Mouse (Mus musculus): ENCODE measurements around the gene Sugp2. TPM values are rescaled to one million over a fixed set of nuclear protein-coding genes. Genes with fewer than 3 reads are reported as not detected.

Gene Sugp2
- polyA plus RNA-seq (2014; fragmentation: Illumina TruSeq; extraction: RNeasy Lipid Tissue Mini Kit (QIAGEN cat#74804); ENCODE audit: low read depth, low replicate concordance), result 5.9 TPM

DNA sequence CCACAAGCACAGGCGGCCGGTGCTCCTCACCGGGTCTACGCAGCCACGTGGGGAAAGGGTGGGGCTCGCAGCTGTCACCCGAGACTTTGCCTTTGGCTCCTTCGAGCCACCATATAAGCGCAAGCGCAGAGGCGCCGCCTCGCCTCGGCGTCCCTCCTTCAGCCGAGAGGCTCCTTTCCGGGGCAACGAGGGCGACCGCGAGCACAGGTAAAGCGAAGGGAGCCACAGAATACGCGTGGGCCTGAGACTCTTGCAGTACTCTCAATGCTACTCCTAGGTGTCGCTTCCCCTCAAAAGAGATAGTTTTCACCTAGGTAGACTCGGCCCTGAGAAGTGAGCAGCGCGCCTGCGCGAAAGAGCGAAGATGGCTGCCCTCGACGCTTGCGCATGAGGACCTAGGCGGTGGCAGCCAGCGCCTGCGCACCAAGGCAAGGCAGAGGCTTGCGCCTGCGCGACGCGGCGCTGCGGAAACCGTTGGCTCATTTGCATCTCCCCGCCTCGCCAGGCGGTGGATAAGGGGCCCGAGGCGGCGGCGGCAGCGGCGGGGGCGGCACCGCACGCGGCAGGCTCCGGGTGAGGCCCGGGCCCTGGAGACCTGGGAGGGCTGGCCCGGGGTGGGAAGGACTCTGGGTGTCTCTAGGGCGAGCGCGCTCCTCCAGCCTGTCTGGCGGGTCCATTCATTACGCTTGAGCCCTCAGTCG, at the start of gene Sugp2, which contains the start of gene Armc6:
Gene Sugp2, plus strand, starts transcription at position 147 of the 701 bp plus-strand sequence.
Gene Armc6, minus strand, starts transcription at position 387 of the 701 bp plus-strand sequence.

DNA sequence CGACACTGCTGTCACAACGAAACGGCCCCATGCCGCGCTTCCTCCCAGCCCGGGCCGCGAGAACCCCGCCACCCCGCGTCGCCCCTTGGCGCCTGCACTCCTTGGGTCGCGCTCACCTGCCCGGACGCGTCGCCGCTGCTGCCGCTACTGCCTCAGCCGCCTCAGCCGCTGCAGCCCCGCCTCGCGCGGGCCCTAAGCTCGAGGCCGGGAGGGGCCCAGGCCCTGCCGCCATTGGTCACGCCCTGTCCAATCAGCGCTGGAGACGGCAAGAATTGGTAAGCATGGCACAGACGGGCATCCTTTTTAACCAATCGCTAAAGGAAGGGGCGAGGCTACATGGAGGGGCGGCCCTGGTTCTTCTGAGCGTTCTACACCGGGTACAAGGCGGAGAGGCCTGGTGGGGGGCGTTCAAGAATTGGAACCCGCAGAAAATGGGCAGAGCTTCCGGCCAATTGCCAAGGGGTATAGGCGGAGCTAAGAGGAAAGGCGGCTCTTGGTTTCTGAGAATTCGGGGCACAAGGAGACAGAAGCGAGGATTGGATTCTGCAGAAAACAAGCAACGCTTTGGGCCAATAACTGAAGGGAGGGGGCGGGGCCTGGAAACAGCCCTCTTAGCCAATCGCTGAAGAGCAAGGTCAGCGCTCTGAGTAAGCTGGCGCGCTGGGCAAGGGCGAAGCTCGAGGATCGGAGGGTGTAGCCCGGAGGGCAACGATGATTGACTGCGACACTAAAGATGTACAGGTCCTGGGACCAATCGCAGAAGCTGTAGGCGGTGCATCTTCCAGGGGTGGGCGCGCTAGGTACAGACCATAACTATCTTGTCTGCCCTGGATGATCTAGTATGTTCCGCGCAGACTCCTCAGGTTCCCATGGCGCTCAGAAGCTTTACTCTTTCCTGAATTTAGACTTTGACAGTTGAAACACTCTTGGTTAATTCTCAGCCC, 21.6 kb upstream of the Sugp2 start, which contains the start of gene Slc25a42:
Gene Slc25a42, minus strand, starts transcription at position 194 of the 944 bp plus-strand sequence.

DNA sequence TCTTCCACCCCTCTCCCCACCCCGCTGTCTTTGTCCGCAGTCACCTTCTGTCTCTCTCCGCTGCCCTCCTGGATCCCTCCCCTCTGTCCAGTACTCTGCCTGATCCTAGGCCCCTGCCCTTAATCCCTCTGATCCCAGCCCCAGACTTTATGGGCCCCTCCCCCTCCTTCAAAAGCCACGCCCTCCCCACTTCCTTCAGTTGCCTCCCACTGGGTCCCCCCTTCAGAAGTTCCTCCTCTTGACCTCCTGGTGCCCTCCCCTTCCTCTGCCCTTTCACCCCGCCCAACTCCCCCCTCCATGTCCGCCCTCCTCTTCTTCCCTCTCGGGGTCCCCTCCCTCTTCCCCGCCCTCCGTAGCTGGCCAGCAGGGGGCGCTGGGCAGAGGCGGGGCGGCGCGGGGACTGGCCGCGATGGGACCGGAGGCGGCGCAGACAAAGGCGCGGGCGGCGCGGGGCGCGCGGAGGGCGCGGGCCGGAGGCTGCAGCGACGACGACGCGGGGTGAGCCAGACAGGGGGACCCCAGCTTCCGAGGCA, 48.6 kb downstream of the Sugp2 start, which contains the start of gene Homer3:
Gene Homer3, plus strand, starts transcription at position 225 of the 533 bp plus-strand sequence.

DNA sequence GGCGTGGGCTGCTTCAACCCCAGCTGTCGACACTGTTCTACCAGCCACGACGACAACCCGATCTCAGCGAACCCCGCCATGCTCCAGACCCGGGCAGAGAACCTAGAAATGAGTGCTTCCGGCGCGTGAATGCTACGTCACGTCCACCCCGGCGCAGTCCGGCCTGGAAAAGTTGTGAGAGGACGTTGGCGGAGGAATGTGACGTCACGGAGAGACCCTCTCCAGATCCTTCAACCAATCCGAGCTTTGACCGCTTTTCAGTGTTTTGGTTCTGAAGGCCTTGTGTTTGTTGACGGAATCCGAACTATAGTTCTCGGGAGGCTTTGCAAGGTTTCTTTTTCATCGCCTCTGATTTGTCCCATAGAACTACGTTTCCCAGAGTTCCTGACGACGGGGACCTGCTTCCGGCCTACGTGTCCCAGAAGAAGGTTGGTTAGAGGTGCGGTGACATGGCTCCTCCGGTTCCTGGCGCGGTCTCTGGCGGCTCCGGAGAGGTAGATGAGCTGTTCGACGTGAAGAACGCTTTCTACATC, 68.4 kb downstream of the Sugp2 start, which contains the start of the genes Ddx49 and Cope:
Gene Ddx49, minus strand, starts transcription at position 132 of the 533 bp plus-strand sequence.
Gene Cope, plus strand, starts transcription at position 161 of the 533 bp plus-strand sequence.

DNA sequence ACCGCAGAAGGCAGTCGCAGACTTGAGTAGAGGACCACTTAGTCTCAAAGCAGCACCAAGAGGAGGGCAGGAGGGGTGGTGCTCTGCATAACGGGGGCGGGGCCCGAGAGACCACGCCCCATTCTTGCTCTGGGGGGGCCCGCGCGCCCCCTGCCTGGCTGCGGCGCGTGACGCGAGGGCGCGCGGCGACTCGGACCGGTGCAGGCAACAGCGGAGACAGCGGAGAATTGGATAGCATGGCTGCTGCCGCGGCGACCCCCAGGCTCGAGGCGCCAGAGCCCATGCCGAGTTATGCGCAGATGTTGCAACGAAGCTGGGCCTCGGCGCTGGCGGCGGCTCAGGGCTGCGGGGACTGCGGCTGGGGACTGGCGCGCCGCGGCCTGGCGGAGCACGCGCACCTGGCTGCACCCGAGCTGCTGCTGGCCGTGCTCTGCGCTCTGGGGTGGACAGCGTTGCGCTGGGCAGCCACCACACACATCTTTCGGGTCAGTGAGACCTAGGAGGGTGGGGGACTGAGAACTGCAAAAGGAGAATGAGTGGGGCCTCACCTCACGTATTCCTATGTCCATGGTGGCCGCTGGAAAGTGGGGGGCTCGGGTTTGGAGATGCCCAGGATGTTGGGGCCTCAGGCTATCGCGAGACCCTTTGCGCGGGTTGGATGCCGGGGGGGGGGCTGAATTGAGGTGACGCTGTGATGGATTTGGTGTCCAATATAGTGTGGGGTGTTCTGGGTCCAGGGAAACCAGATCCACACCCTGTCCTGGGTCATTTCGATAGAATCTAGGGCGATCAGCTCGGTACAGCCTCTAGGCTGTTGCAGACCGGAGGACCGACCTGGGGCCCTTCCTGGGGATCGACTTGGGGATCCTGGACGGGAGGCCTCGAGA, 81.8 kb downstream of the Sugp2 start, which contains the start of gene Cers1:
Gene Cers1, plus strand, starts transcription at position 152 of the 887 bp plus-strand sequence.

DNA sequence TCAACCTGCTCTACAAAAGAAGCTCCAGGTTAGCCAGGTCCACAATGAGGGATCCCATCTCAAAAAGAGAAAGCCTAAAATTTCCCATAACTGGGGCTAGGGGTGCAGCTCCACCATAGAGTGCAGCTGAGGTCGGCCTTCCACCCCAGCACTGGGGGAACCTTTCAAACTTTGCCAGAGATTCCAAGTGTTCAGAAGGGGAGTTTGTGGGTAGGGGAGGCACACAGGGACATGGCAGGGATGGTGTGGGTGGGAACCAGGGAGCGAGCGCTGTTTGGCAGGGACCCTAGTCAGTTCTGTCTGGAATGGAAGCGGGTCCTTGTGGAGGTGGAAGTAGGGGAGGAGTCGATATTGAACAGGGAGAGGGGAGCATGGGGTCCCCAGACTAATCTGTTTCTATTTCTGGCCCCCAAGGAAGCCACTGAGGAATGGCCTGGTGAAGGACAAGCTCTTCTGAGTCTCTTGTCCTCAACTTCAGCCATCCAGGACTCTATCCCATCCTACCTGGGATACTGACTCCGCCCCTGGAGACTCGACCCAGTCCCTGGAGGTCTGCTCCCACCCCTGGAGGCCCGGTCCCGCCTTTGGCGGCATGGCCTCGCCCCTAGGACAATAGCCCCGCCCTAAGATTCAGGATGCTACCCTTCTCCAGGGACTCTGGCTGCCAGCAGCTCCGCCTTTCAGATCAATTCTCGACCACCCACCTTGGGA, 95.3 kb downstream of the Sugp2 start, which contains the start of gene Gdf1:
Gene Gdf1, plus strand, starts transcription at position 694 of the 711 bp plus-strand sequence.

Other genes with a start within 250 kb of the Sugp2 start
- gene Gatad2a, start 237.8 kb upstream of the Sugp2 start, polyA plus RNA-seq (2014; fragmentation: Illumina TruSeq; extraction: RNeasy Lipid Tissue Mini Kit (QIAGEN cat#74804); ENCODE audit: low read depth, low replicate concordance), result 12.7 TPM
- 10.1 TPM for gene Mau2, start 191.5 kb upstream of the Sugp2 start, polyA plus RNA-seq (2014; fragmentation: Illumina TruSeq; extraction: RNeasy Lipid Tissue Mini Kit (QIAGEN cat#74804); ENCODE audit: low read depth, low replicate concordance)
- 6.7 TPM for gene Sugp1, start 191.4 kb upstream of the Sugp2 start, polyA plus RNA-seq (2014; fragmentation: Illumina TruSeq; extraction: RNeasy Lipid Tissue Mini Kit (QIAGEN cat#74804); ENCODE audit: low read depth, low replicate concordance)
- not detected for gene Tm6sf2, start 161.3 kb upstream of the Sugp2 start, polyA plus RNA-seq (2014; fragmentation: Illumina TruSeq; extraction: RNeasy Lipid Tissue Mini Kit (QIAGEN cat#74804); ENCODE audit: low read depth, low replicate concordance)
- gene Hapln4, start 150.8 kb upstream of the Sugp2 start, polyA plus RNA-seq (2014; fragmentation: Illumina TruSeq; extraction: RNeasy Lipid Tissue Mini Kit (QIAGEN cat#74804); ENCODE audit: low read depth, low replicate concordance), result not detected
- not detected for gene Ncan, start 113.4 kb upstream of the Sugp2 start, polyA plus RNA-seq (2014; fragmentation: Illumina TruSeq; extraction: RNeasy Lipid Tissue Mini Kit (QIAGEN cat#74804); ENCODE audit: low read depth, low replicate concordance)
- gene Nr2c2ap, start 102.9 kb upstream of the Sugp2 start, polyA plus RNA-seq (2014; fragmentation: Illumina TruSeq; extraction: RNeasy Lipid Tissue Mini Kit (QIAGEN cat#74804); ENCODE audit: low read depth, low replicate concordance), result 1.6 TPM
- gene Rfxank, start 95.1 kb upstream of the Sugp2 start, polyA plus RNA-seq (2014; fragmentation: Illumina TruSeq; extraction: RNeasy Lipid Tissue Mini Kit (QIAGEN cat#74804); ENCODE audit: low read depth, low replicate concordance), result 0.52 TPM
- gene Borcs8, start 94.7 kb upstream of the Sugp2 start, polyA plus RNA-seq (2014; fragmentation: Illumina TruSeq; extraction: RNeasy Lipid Tissue Mini Kit (QIAGEN cat#74804); ENCODE audit: low read depth, low replicate concordance), result 11.1 TPM
- gene Mef2b, start 94.5 kb upstream of the Sugp2 start, polyA plus RNA-seq (2014; fragmentation: Illumina TruSeq; extraction: RNeasy Lipid Tissue Mini Kit (QIAGEN cat#74804); ENCODE audit: low read depth, low replicate concordance), result not detected
- 7.5 TPM for gene Tmem161a, start 61.9 kb upstream of the Sugp2 start, polyA plus RNA-seq (2014; fragmentation: Illumina TruSeq; extraction: RNeasy Lipid Tissue Mini Kit (QIAGEN cat#74804); ENCODE audit: low read depth, low replicate concordance)
- gene Slc25a42, start 21.9 kb upstream of the Sugp2 start, polyA plus RNA-seq (2014; fragmentation: Illumina TruSeq; extraction: RNeasy Lipid Tissue Mini Kit (QIAGEN cat#74804); ENCODE audit: low read depth, low replicate concordance), result 3.5 TPM
- gene Armc6, start 240 bp downstream of the Sugp2 start, polyA plus RNA-seq (2014; fragmentation: Illumina TruSeq; extraction: RNeasy Lipid Tissue Mini Kit (QIAGEN cat#74804); ENCODE audit: low read depth, low replicate concordance), result 0.29 TPM
- not detected for gene Homer3, start 48.6 kb downstream of the Sugp2 start, polyA plus RNA-seq (2014; fragmentation: Illumina TruSeq; extraction: RNeasy Lipid Tissue Mini Kit (QIAGEN cat#74804); ENCODE audit: low read depth, low replicate concordance)
- gene Ddx49, start 68.3 kb downstream of the Sugp2 start, polyA plus RNA-seq (2014; fragmentation: Illumina TruSeq; extraction: RNeasy Lipid Tissue Mini Kit (QIAGEN cat#74804); ENCODE audit: low read depth, low replicate concordance), result 4.1 TPM
- 0.82 TPM for gene Cope, start 68.3 kb downstream of the Sugp2 start, polyA plus RNA-seq (2014; fragmentation: Illumina TruSeq; extraction: RNeasy Lipid Tissue Mini Kit (QIAGEN cat#74804); ENCODE audit: low read depth, low replicate concordance)
- gene Cers1, start 81.5 kb downstream of the Sugp2 start, polyA plus RNA-seq (2014; fragmentation: Illumina TruSeq; extraction: RNeasy Lipid Tissue Mini Kit (QIAGEN cat#74804); ENCODE audit: low read depth, low replicate concordance), result not detected
- not detected for gene Gdf1, start 95.6 kb downstream of the Sugp2 start, polyA plus RNA-seq (2014; fragmentation: Illumina TruSeq; extraction: RNeasy Lipid Tissue Mini Kit (QIAGEN cat#74804); ENCODE audit: low read depth, low replicate concordance)
- 4.0 TPM for gene Upf1, start 119.1 kb downstream of the Sugp2 start, polyA plus RNA-seq (2014; fragmentation: Illumina TruSeq; extraction: RNeasy Lipid Tissue Mini Kit (QIAGEN cat#74804); ENCODE audit: low read depth, low replicate concordance)
- gene Comp, start 139.3 kb downstream of the Sugp2 start, polyA plus RNA-seq (2014; fragmentation: Illumina TruSeq; extraction: RNeasy Lipid Tissue Mini Kit (QIAGEN cat#74804); ENCODE audit: low read depth, low replicate concordance), result not detected
- 2.6 TPM for gene Crtc1, start 205.4 kb downstream of the Sugp2 start, polyA plus RNA-seq (2014; fragmentation: Illumina TruSeq; extraction: RNeasy Lipid Tissue Mini Kit (QIAGEN cat#74804); ENCODE audit: low read depth, low replicate concordance)
- 5.4 TPM for gene Klhl26, start 242.7 kb downstream of the Sugp2 start, polyA plus RNA-seq (2014; fragmentation: Illumina TruSeq; extraction: RNeasy Lipid Tissue Mini Kit (QIAGEN cat#74804); ENCODE audit: low read depth, low replicate concordance)